Mouse (Mus musculus) brain, embryonic 14.5 days (tissue): Measurements from ENCODE around the gene Arhgap44.

Experiments used
- CTCF ChIP-seq: fragments of 200-500 bp; IDR thresholded peaks from 2 replicates; pipeline ENCODE4 v1.5.1; 2012; ENCODE audit warnings: inconsistent platforms, mild to moderate bottlenecking, moderate library complexity, borderline replicate concordance; ENCODE audit not compliant: insufficient read depth, insufficient read length; ENCODE audit errors: extremely low read depth
- POLR2A ChIP-seq: fragments of 200-500 bp; IDR thresholded peaks from 2 replicates; pipeline ENCODE4 v1.6.1; 2012; ENCODE audit warnings: mild to moderate bottlenecking, inconsistent platforms, borderline replicate concordance; ENCODE audit not compliant: poor library complexity, insufficient read depth, insufficient read length, severe bottlenecking; ENCODE audit errors: extremely low read depth

- no peak for TF ChIP-seq POLR2A
- TF ChIP-seq CTCF = no peak
Observed at GRCm38 (mm10) chr11:65059531-65059930, 103.2 kb downstream of the Arhgap44 start.
